Mouse (Mus musculus) cerebellum, adult 2 months (tissue): ENCODE data around the gene Cacng8.

Experiments
- CTCF ChIP-seq: fragments of 200-500 bp; IDR thresholded peaks from 2 replicates; pipeline ENCODE4 v1.5.1; 2011; ENCODE audit warnings: low read depth, mild to moderate bottlenecking, control low read depth, low read length, moderate library complexity, borderline replicate concordance; ENCODE audit not compliant: insufficient read depth
- POLR2A ChIP-seq: fragments of 200-500 bp; IDR thresholded peaks from 2 replicates; pipeline ENCODE4 v1.6.1; 2011; ENCODE audit warnings: low read length, control low read depth, borderline replicate concordance; ENCODE audit not compliant: insufficient read depth

DNA sequence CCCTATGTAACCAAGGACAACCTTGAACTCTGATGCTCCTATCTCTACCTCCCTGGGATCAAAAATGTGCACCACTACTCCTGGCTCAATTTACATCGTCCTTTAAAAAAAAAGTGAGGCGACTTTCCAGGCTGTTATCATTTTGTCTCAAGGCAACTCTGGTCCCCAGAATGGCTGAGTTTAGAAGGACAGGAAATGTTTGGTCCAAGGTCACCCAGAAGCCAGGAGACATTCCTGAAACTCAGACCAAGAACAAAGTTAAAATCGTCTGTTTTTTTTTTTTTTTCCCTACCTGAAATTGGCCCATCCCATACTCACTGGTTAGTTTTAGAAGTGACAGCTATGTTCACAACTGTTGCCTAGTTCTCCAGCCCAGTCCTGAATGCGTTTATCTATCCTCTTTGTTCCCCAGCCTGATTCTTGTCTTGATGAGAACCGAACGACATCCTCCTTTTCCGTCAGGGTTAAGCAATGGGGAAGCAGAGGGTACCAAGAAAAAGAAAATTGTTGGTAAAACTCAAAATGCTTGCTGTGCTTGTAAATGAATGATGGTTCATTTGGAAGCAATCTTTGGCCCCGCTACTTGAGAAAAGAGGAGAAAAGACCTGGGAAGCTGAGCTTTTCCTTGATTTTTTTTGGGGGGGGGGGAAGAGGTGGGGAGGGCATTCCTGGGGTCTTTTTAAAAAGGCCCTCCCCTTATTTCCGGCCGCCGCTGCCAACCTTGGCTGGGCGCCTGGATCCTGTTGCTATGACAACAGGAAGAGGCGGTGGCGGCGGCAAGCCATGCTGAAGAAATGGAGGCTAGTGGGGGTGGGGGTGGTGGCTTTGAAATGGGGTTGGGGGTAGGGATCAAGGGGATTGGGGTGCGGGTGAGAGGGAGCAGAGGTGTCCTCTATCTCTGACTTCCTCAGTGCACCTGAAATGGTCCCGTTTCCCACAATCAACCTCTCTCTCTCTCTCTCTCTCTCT lies 755 bp upstream of the Cacng8 start:
- TF ChIP-seq CTCF, result no peak
- no peak for TF ChIP-seq POLR2A
